Mouse (Mus musculus): Measurements from ENCODE around the gene Ergic1.

Ergic1 gene

DNA sequence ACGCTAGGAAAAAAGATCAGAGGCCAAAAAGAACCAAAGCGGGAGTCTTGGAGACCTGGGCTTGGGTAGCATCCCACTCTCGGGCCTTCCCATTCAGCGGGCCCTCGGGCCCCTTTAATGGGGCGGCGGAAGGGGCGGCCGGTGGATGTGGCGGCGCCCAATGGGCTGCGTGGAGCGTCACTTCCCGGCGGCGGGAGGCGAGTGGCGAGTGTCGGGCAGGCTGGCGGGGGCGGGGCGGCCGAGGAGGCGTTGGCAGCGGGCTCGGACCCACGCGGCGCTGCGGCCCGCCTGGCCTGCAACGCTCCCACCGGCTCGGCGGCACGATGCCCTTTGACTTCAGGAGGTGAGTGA, at the start of gene Ergic1:
Gene Ergic1, plus strand, starts transcription at position 200 of the 351 bp plus-strand sequence.
- DNase-seq (ENCODE audit: low read depth, low spot score) = peak; percentile 93

- no peak for DNase-seq (ENCODE audit: low read depth, low spot score)
These were observed 49.2 kb upstream of the Ergic1 start for GRCm38 (mm10) chr17:26511816-26512774.

DNA sequence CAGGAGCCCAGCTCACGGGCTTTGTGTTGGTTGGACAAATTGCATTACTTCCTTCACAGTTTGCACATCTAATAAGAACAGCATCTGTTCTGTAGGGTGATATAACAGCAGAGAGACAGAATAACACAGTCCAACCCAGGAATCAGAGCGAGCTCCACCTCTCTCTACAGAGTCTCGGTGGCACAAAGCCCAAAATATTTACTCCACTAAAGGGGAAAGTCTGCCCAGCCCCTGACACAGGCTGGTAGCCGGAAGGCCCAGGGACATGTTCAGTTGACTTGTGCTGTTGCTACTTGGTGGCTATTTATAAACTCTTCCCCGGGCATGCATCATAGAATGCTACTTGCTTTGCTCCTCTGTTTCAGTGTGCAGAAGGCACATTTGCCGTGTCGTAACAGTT, 48.3 kb upstream of the Ergic1 start:
- peak; percentile 50 for DNase-seq (ENCODE audit: low read depth, low spot score)

DNA sequence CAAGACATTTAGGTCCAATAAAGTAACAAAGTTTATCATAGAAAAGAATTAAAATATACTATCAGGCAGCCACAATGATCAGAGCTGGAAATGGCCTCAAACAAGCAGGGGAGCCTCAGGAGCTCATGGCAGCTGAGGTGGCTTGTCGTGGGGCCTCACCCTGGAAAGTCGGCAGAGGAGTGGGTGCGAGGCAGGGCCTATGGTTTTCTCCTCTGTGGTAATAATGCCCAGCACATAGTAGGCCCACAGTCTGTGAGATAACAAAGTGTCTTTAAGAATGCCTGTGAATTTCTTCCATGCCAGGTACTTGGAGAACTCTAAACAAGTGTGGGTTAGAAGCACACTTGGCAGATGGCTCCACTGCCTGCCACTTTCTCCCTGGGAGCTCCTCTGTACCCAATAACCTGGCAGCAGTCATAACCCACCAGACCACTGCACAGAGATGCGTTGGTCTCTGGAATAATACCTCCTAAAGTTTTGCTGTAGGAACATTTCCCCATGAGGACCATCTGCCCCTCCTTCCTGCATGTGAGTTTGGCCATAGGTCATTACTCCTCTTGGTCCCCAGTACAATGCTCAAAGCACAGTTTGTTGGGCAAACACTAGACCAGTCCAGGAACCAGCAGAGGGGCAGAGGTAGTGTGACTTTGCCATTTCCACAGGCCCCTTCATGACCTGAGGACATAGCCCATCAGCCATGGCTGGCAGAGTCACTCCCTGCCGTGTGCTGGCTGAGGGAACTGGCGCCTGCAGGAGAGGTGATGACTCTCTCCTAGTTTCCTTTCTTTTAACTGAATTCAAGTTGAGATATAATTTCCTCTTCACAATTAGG, 47.6 kb upstream of the Ergic1 start:
- no peak for DNase-seq (ENCODE audit: low read depth, low spot score)

DNA sequence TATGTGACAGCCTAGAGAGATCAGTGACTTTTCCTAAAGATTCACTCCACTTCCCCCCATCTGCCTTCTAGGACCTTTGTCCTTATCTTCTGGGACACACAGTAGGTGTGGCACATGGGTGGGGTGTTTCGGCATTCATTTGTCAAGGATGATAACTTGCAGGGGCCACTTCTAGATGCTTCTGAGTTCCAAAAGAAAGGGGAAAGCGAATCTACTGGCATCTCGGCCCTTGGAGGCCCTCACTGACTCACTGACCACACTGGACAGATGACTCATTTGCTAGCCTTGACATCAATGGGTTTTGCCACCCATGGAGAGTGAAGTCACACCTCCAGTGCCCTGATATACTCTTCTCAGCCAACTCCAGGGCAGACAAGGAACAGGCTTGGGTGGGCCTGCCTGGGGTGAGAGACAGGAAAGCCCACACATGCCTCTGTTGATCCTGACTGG, 46.7 kb upstream of the Ergic1 start:
- DNase-seq (ENCODE audit: low read depth, low spot score) = no peak

DNA sequence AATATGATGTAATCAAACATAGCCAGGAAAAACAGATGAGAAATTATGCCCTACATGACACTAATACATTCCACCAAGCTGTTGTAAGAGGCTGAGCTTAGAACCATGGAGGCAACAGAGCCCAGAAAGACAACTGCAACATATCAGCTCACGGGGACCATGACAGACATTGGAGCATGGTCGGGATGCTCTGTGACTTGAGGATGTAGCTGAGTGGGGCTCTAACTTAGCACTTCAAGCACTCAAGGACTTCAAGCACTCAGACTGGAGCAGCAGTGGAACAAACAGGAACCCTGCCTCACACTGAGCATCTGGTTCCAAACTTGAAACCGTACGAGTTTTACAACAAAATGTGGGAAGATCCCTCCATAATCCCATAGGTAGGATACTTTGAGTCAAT, 45.6 kb upstream of the Ergic1 start:
- no peak for DNase-seq (ENCODE audit: low read depth, low spot score)

- DNase-seq (ENCODE audit: low read depth, low spot score) = no peak
These were observed 43.0 kb upstream of the Ergic1 start for GRCm38 (mm10) chr17:26518306-26518705.

DNA sequence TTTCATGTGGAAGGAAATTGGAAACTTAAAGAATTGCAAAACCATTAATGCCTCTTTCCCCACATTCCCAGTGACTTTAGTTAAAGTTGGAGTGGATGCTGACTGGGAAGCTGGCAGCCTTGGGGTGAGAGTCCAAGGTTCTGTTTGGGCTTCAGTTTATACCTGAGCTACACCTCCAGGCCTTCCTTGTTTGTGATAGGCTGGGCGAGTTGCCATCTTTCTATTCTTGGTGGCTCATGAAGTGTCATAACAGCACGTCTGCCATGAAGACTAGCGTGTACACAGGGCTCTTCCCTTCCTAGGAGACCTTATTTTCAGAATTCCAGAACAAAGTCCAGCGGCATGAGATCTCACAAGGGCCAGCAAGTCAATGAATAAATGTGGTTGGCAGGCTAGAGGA, 38.6 kb upstream of the Ergic1 start:
- DNase-seq (ENCODE audit: low read depth, low spot score) = no peak

DNA sequence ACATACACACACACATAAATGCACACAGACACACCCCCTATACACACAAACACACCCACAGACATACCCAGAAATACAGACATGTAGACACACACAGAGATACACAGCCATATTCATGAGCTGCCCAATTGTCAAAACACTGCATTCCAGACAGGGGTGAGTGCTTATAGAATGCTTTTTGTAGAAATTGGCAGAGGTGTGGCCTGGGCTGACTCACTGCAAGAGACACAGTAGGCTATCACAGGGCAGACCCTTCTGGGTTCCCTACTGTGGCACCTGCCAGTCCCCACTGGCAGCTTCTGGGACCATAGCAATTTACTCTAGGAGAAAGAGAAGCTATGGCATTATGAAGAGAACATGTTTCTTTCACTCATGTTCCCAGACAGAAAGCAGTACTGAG, 37.0 kb upstream of the Ergic1 start:
- DNase-seq (ENCODE audit: low read depth, low spot score) = no peak

GRCm38 (mm10) chr17:26524801-26525200, 36.5 kb upstream of the Ergic1 start:
- peak; percentile 67 for DNase-seq (ENCODE audit: low read depth, low spot score)

GRCm38 (mm10) chr17:26525316-26525715, 36.0 kb upstream of the Ergic1 start:
- DNase-seq (ENCODE audit: low read depth, low spot score) = peak; percentile 93

- no peak for DNase-seq (ENCODE audit: low read depth, low spot score)
These were observed 34.0 kb upstream of the Ergic1 start for GRCm38 (mm10) chr17:26527291-26527690.

DNA sequence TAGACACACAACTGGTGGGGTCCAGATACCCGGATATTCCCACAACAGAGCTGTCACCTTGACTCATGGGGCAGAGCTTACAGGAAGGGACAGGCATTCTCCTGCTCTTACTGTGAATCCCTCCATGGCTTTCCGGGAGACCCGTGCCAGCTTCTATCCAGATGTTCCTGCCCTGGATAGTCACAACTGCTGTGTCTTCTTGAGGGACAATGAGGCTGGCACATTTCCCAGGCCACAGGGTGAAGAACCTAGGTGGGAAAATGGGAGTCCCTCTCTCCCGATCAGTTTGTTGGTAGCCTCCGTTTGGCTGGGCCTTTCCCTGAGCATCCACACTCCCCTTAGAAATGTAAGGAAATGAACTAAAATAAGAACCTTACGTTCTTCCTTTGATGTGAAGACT, 32.5 kb upstream of the Ergic1 start:
- DNase-seq (ENCODE audit: low read depth, low spot score) = no peak

DNA sequence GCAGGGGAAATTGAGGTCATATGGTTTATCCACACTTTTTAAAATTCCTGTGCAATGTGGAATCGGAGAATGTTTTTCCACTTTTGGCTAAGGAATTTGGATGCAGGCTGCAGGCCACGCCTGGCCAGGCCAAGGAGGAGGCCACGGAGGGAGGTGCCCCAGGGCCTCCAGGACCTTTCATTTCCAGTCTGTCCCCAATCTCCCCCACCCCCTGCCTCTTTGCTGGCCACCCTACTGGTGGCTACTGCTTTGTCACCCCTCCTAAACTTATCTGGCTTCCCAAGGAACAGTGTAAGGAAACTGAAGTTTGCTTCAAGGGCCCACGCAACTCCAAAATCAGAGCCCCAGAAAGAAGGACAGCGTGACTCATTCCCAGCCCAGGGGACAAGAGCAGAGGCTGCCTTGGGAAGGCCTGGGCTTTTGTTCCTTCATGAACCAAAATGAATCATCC, 31.5 kb upstream of the Ergic1 start:
- peak; percentile 80 for DNase-seq (ENCODE audit: low read depth, low spot score)

- DNase-seq (ENCODE audit: low read depth, low spot score) = peak; percentile 78
These were observed 30.7 kb upstream of the Ergic1 start for GRCm38 (mm10) chr17:26530590-26531081.

DNA sequence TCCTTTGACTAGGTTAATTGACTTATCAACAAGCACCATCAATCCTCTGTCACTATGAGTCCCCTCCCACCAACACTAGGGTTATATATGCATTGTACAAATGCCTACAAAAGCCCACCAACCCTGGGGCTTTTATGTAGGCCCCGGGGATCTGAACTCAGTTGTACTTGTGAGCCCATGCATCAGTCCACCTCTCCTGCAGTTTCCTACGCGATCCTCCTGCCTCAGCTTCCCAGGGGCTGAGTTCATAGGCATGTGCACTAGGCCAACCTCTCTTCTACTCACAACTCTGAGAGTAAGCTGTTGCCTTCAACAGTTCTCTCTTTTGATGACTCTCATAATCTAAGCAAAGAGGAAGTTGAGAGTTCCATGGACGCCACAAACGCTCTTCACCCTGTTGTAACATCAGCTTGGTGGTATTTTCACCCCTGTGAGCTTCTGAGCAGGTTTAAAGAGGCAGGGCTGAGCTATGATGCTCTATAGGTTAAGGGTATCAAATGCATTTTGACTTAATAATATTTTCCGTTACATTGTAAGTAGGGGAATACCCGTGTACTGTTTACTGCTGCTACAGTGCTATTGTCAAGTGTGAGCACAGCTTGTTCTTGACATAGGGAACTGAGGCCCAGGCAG, 29.8 kb upstream of the Ergic1 start:
- no peak for DNase-seq (ENCODE audit: low read depth, low spot score)

DNA sequence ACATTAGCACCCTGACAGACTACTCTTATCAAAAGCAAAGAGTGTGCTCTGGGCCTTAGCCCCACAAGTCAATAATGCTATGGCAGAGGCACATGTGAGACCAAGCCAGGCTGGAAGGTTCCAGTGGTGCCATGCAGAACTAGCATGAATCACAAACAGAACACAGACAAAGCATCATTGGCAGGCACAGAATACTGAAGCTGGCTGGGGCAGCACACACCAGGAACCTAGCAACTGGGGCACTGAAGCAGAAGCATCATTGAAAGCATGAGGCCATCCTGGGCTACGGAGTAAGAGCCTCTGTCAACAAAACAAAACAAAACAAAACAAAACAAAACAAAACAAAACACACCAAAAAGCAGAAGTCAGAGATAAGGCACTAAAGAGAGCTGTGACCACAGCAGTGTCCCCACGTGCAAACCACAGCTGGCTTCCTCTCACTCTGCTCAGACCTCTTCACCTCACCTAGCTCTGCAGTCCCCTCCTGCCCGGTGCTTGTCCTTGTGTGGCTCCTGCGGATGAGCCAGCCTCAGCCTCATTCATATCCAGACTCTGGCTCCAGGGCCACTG, 28.7 kb upstream of the Ergic1 start:
- peak; percentile 43 for DNase-seq (ENCODE audit: low read depth, low spot score)

GRCm38 (mm10) chr17:26533871-26534372, 27.4 kb upstream of the Ergic1 start:
- peak; percentile 71 for DNase-seq (ENCODE audit: low read depth, low spot score)

DNA sequence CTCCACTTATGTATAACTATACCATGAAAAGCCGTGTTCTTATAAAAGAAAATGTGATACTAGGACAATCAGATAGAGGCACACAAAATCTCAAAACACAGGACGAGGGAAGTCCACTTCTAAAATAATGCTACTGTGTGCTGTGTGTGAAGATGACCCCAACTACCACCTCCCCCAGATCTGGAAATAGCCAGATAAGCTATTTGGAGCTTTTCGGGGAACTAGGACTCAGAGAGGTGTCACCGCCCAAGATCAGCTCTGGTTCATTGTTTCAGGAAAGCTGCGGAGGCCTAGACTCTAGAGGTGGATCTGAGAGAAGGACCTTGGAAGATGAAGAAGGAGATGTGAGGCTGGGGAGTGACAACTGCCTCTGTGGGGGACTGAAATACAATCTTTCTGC, 26.6 kb upstream of the Ergic1 start:
- no peak for DNase-seq (ENCODE audit: low read depth, low spot score)

DNA sequence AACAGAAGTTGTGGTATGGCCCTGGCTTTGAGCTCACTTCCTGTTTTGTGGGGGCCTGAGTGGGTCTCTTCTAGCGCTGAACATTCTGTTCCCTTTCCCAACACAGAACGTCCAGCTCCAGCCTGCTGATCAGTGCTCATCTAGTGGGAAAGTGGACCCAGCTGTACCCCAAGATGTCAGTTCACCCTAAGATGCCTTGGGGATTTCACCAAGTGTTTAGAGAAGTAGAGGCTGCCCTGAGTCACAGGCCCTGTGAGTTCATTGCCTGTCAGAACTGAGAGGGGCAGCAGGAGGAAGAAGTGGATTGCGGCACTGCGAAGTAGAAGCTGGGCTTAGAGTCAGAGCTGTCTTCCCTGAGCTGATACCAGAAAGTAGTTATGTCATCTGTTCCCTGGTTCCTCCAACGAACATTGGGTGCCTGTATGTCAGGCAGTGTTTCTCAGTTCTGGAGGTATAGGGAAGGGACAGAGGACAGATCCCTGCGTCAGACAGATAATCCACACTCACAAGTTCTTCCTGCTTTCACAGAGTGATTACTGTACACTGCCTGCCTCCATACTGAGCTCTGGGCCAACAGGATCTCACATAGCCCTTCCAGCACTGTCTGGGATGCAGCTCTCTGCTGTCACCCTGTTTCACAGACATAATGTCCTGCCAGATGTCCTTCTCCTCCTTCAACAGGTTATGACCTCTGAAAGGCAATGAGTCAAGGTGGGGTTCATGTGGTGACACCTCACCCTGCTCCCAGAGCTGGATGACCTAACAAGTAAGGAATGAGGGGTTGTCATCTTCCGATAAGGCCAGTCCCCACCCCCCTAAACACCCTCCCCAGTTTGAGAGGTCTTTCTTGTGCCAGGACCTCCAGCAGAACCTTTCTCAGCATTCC, 25.8 kb upstream of the Ergic1 start:
- no peak for DNase-seq (ENCODE audit: low read depth, low spot score)
